Mouse (Mus musculus) common myeloid progenitor, adult 5-6 weeks (primary cell): ENCODE data around the gene Stab1. TPM values are rescaled to one million over a fixed set of nuclear protein-coding genes. Genes with fewer than 3 reads are reported as not detected.

ENCODE experiments used
- ATAC-seq: replicated peaks from 2 replicates; pipeline ENCODE4 v1.8.0; 2016; ENCODE audit warnings: low read depth, mild to moderate bottlenecking, moderate TSS enrichment, inconsistent platforms; ENCODE audit not compliant: poor library complexity, severe bottlenecking
- total RNA-seq: library from RNA; stranded (forward); fragments of 200-1000, 187-1606 nt; gene quantifications from 2 replicates; pipeline ENCODE4 v1.2.3, GENCODE M21; 2017

Stab1 gene
- total RNA-seq, 1 experiment from 2014 or later = not detected

DNA sequence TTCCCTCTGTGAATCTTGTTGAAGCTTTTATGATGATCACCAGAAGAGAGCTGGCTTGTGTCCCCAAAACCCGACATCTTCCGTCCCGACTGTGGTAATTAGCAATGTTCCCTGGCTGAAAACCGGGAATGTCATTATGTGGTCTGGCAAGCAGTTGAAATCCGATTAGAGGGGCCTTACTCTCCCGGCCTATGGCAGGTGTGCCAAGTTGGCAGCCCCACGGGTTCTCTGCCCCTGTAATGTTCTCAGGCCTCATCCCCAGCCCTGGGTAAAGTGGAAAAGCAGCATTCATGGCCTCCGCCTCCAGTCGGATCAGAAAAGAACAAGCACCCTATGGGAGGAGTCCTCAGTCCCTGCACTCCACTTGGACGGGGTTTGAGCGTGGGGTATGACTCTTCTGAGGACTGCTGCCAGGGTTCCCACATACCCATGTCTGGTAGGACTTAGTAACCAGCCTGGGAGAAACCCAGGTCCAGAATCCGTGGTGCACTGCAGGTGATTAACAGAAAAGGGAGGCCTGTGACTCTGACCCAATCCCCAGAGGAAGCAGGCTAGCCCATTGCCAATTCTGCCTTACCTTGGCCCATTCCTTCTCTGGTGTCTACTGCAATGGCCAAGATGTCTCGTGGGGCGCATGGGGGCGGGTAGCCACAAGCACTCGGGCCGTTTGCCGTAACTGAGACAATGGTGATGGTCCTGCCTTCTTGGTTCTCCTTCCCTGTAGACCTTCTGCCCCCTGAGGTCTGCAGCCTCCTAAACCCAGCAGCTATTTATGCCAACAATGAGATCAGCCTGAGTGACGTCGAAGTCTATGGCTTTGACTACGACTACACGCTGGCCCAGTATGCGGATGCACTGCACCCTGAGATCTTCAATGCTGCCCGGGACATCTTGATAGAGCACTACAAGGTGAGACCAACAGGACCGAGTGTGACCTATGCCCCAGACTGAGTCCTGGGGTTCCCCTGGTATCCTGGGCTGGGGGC is 34.1 kb downstream of the Stab1 start:
- no peak for ATAC-seq

DNA sequence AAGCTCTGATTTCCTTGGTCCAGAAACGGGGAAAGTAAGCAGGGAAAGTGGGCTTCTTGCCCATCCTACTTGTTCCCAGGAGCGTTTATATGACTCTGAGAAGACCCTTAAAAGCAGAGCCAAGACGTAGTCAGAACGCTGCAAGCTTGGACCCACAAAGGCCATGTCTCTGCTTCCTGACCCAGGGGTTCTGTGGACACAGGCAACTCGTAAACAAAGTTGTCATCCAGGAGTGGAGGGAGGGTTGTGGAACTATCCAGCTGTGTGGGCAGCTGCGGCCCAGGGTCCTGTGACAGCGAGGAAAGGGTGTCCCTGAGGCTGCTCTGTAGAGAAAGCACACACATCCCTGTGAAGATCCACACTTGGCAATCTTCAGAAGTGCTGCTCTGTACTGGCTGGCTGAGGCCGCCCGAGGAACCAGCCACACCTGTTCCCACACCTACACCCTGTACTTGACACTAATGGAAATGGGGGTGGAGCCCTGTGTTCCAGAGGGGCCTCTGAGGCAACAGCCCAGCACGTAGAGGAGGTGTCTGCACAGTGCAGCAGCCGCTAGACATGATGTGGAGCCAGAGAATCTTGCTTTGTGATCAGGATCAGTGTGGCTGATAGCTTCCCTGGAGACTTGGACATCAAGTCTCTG is 35.3 kb downstream of the Stab1 start:
- ATAC-seq = no peak

DNA sequence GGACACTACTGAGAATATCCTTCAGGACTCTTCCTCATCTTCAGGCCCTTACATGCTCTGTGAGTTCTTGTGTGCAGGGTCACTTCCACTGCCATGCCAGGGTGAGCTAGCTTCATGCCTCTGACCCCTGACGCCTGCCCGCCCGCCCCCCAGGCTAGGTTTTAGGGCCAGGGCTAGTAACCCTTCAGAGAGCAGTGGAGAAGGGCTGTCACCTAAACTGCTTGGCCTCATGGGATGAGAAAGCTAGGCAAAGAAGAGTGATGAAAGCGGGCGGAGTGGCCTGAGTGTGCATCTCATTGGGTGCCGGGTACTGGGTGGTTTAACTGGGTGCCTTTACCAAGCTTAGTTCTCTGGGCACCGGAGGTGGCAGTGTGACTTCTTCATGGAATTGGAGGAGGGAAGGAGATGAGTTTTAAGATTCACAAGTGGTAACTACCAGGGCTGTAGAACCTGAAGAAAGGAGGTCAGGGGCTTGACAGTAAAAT is 35.9 kb downstream of the Stab1 start:
- no peak for ATAC-seq

DNA sequence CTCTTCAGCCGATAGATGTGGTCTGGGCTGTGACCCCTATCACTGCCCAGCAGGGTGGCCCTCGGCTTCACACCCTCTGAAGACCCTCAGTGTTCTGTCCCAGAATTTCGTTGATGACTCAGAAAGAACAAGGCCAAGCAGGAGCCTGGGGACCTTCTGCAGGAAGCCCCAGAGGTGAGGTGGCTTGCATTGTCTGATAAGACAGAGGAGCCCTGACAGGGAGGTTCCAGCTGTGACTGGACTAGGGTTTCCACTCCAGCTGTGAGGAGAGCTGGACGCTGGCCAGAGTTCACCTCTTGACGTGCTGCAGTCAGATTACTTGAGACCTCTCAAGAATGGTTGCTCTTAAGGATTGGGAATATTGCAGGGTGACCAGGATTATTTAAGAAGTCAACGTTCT is 36.4 kb downstream of the Stab1 start:
- no peak for ATAC-seq

DNA sequence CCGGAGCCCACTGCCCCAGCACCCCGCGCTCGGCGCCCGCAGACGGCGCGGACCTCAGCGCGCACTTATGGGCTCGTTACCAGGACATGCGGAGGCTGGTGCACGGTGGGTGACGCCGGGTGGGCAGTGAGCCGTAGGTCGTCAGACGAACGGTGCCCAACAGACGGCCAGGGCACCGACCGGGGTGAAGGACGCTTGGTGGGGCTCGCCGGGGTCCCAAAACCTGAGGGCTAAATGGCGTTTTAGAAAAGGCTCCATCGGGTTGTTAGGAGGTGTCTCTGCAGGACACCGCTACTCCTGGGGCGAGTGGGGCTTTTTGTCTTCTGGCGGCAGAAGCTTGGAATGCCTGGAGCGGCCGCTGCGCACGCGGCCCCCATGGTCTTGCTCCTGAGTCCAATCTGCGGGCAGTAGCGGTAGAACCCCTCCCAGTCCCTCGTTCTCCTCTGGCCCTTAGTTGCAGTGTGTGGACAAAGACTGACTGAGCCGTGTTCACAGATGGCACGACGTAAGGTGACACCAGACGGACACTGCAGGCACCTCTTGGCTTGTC is 37.1 kb downstream of the Stab1 start:
- no peak for ATAC-seq

DNA sequence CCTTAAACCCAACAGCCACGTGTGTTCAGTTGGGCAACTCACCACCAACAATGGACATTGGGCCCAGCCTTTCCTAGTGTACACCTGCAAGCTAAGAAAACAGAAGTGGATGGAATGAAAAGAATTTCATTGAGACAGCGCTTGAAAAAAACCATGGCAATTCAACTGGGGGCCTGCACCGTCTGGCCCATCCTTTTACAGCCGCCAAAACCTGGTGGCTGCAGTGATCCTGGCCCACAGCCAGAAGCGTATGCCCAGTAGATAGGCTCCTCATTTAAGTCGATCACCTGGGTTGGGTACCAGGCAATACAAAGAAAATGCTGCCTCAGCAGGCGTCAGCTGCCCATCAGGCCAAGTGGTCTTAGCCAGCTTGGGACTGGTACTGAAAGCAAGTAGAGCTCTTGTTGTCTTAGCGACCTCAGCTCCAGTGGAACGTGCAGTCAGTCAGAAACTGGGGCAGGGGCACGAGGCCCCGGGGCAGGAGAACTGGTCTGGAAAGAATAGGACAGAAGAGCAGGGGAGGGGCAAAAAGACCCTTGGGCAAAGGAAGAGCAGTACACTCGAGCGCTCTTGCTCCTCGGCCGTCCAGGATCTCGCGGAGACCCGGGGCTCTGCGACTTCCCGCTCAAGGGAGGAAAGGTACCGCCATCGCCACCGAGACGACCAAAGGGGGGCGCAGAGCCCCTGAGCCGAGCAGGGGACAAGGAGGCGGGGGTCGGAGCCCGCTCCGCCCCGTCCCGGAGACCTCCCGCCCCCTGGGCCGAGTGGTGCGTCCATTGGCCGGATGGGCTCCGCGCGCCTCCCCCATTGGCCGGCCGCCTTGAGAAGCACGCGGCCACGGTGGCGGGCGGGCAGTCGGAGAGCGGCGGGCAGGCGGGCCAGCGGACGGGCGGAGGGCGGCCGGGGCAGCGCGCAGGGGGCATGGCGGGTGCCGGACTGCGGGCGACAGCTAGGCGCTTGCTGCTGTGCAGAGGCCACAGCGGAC is 37.9 kb downstream of the Stab1 start, which contains the start of gene Nt5dc2:
Nt5dc2 (plus strand) TSS at position 818 of the 985 bp plus-strand sequence.
- ATAC-seq = peak; percentile 56

DNA sequence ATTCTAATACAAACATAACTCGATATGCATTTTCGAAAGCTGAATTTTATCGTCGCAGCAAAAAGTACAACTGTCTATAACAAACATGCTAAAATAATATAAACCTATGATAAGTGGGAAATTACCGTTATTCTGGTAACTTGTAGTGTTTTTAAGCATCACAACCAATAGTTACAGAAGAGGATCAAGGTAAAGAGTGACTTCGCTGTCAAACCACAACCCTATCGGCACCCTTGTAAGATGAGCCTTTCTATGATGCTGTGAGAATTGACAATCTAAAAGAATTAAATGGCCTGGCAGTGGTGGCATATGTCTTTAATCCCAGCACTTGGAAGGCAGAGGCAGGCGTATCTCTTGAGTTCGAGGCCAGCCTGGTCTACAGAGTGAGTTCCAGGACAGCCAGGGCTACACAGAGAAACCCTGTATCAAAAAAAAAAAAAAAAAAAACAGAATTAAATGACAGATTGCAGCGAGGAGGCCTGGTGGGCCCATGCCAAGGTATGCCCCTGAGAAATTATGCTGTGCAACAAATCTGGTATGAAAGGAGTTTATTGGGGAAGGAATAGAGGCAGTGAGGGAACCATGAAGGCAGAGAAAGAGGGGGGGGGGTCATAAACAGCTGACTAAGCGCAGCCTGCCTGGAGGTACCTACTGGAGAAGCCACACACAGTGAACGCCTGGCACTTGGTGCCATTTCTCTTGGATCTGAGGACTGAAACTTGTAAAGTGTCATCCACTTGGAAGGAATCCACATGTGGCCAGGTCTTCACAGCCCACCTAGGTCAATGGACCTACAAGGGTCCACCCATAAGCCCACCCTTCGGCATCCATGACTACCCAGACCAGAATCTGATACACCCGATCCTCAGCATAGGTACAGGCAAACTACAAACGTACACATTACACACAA is 38.9 kb downstream of the Stab1 start:
- ATAC-seq = no peak

- ATAC-seq = peak; percentile 80
Measured at GRCm38 (mm10) chr14:31128826-31129219, 39.6 kb downstream of the Stab1 start, which contains the start of gene Smim4. Smim4 (minus strand) TSS chr14:31128956.

DNA sequence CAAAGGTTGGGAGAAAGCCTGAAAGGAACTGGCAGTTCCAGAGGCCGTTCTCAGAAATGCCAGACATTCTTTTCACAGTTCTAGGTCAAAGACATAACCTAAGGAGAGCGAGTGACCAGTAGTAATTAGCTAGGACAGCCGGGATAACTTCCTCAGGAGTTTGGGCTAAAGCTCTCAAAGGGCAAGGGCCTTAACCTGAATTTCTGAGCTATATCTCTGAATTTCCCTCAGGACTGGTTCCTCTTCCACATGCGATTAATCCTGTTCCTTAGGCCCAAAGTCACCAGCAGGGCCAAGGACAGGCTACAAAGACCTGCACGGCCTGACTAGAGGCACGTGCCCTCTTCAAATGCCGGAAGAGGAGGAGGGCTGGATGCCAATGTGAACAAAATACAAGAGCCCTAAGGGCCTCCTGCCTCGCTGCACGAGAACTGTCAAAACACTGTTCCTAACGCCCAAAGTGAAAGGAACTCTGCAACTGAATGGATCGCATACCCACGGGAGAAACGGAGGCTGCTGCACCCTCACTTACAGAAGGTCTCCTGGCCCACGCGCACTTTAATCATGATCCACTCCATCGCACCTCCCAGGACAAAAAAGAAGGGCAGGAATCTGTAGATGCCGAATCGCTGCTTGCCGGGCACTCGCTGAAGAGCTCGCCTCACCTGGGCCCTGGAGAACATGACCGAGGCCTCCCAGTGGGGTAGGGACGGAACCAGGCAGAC is 40.2 kb downstream of the Stab1 start:
- peak; percentile 33 for ATAC-seq

- ATAC-seq = no peak
Measured at GRCm38 (mm10) chr14:31126826-31127225, 41.6 kb downstream of the Stab1 start.

DNA sequence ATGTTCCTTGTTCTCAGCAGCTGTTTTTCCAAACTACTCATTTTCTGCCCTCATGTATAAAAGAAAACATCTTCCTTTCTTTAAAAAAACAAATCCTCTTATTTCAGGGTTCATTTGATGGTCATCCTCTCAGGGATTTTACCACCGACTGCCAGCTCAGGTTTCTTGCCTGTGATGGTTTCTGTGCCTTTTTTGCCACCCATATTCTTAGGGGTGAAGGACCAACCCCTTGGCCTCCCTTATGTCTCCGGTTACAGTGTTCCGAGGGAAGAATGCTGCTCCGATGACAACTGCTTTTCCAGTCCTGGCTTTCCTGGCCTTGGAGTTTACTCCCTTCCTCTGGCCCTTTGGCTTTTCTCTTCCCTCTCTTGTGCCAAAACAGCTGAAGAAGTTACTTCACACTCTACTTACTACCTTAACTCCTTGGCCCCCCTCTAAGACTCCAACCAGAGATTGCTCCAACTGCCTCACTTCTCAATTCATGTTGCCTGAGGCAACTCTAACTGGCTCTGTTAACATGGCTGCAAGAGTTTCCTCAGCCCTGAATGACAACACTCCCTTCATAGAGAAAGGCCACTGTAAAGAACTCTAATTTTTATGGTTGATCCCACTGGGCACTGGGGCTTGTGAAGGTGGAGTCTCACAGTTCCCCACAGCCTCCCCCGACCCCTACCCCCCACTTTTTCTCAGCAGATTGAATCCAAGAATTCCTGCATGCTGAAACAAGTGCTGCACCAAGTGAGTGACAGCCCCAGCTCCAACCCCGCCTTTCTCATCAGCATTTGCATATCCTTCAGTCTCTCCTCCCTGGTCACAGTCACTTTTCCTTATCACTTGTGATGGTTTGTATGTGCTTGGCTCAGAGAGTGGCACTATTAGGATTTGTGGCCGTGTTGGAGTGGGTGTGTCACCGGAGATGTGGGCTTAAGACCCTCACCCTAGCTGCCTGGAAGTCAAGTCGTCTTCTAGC is 43.0 kb downstream of the Stab1 start:
- ATAC-seq = no peak

DNA sequence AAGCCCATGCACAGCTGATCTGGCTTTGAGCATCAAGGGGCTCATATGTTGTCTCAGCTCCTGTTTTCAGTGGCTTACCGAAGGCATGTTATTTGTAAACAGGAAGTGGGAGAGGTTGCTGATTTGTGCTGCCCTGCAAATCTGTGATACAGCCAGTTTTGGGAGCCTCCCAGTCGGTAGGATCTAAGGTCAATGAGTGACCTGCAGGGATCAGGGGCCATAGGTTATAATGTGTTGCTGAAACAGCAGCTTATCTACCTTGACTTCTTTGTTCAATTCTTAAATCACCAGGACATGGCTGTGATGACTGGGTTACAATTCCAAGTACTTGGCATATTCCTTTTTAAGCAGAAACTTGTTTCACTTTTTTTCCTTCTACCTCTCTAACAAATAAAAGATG is 52.9 kb downstream of the Stab1 start:
- ATAC-seq = no peak

- ATAC-seq = no peak
Measured at GRCm38 (mm10) chr14:31114011-31114410, 54.4 kb downstream of the Stab1 start.

- no peak for ATAC-seq
Measured at GRCm38 (mm10) chr14:31112187-31112586, 56.3 kb downstream of the Stab1 start.

GRCm38 (mm10) chr14:31110613-31111012 is 57.8 kb downstream of the Stab1 start:
- ATAC-seq = peak; percentile 65; the same call in 1 of the 2 replicates

GRCm38 (mm10) chr14:31105156-31105555 is 63.3 kb downstream of the Stab1 start:
- no peak for ATAC-seq

DNA sequence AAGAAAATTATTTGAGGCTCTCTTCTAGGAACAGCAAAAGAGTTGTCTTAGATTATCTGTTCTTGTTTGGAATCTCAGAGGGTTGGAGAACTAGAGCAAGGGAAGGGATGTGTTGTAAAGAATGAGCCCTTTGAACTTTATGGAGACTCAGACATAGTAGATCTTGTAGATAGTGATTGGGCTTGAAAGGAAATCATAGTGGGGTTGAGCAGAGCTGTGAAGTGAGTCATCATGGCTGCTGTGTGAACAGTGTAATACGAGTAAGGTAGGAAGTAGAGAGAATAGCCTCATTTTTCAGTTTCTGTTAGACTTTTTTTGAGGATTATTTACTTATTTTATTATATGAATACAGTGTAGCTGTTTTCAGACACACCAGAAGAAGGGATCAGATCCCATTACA is 78.5 kb downstream of the Stab1 start:
- no peak for ATAC-seq
